ENCODE assay signal across 8 mouse cellular contexts in genomic region chr9:101074332-101075021, GRCm38 (mm10). TPM values are rescaled to one million over a fixed set of nuclear protein-coding genes. Genes with fewer than 3 reads are reported as not detected.
A peak's percentile ranks its signal among the peaks of the same experiment; 100 is the strongest.
DNase-seq lines count a peak whose midpoint lies in the region; ATAC-seq and TF ChIP-seq lines count a peak whose summit lies in the region.

No protein-coding gene starts in this region.

- peak; percentile 92 for DNase-seq in CD4-positive helper T cell, adult 2 months (ENCODE audit: low read depth, low spot score)
- peak; percentile 79 for DNase-seq in forebrain, embryonic 10.5 days (ENCODE audit: extremely low spot score, low spot score)
- peak; percentile 86 to 95 for DNase-seq in kidney, postnatal 25 days
- peak; percentile 90 for DNase-seq in stomach, postnatal 0 days (ENCODE audit: low spot score)

- H3K4me1 ChIP-seq in brown adipose tissue, adult 24 weeks (ENCODE audit: control insufficient read depth, insufficient read depth, insufficient read length, low read length) = peaks cover 11% of the 10 kb centered on the region
- peaks cover 47% of the 10 kb centered on the region for H3K4me1 ChIP-seq in forebrain, embryonic 10.5 days
- H3K4me1 ChIP-seq in heart, embryonic 15.5 days (replicated peaks) = peaks cover 22% of the 10 kb centered on the region
- H3K4me1 ChIP-seq in liver, embryonic 16.5 days (ENCODE audit: control insufficient read depth, low read depth, low read length) = peaks cover 22% of the 10 kb centered on the region
- peaks cover 26% of the 10 kb centered on the region for H3K4me1 ChIP-seq in neural tube, embryonic 12.5 days
- H3K4me1 ChIP-seq in stomach, postnatal 0 days (replicated peaks; ENCODE audit: control insufficient read depth, insufficient read depth) = 0 out of 2 replicates have a peak, but pooled peaks cover 5% of the 10 kb centered on the region

- under 1% methylated on average over 99 of the region's 100 CpGs for WGBS in forebrain, embryonic 10.5 days
- WGBS in heart, embryonic 15.5 days = under 1% methylated on average over 66 of the region's 100 CpGs
- under 1% methylated on average over 55 of the region's 100 CpGs for WGBS in liver, embryonic 16.5 days (ENCODE audit: insufficient replicate concordance)
- under 1% methylated on average over 79 of the region's 100 CpGs for WGBS in neural tube, embryonic 12.5 days
- under 1% methylated on average over 77 of the region's 100 CpGs for WGBS in stomach, postnatal 0 days

- H3K9me3 ChIP-seq in forebrain, embryonic 10.5 days = peaks cover 3% of the 10 kb centered on the region; the same call in 1 of the 2 replicates
- no peaks in the 10 kb centered on the region for H3K9me3 ChIP-seq in heart, embryonic 15.5 days (replicated peaks)
- no peaks in the 10 kb centered on the region for H3K9me3 ChIP-seq in liver, embryonic 16.5 days (replicated peaks; ENCODE audit: control insufficient read depth, low read length)
- no peaks in the 10 kb centered on the region for H3K9me3 ChIP-seq in neural tube, embryonic 12.5 days
- H3K9me3 ChIP-seq in stomach, postnatal 0 days (ENCODE audit: control insufficient read depth, low read length) = no peaks in the 10 kb centered on the region

- H3K36me3 ChIP-seq in forebrain, embryonic 10.5 days (replicated peaks) = peaks cover 7% of the 10 kb centered on the region
- no peaks in the 10 kb centered on the region for H3K36me3 ChIP-seq in heart, embryonic 15.5 days
- no peaks in the 10 kb centered on the region for H3K36me3 ChIP-seq in liver, embryonic 16.5 days (ENCODE audit: control insufficient read depth, insufficient read depth)
- H3K36me3 ChIP-seq in neural tube, embryonic 12.5 days = no peaks in the 10 kb centered on the region
- H3K36me3 ChIP-seq in stomach, postnatal 0 days (ENCODE audit: control insufficient read depth, insufficient read depth, low read length) = no peaks in the 10 kb centered on the region

- peak overlapping the region; percentile 77 for H3K4me2 ChIP-seq in heart, embryonic 15.5 days
- peak overlapping the region; percentile 93 for H3K4me2 ChIP-seq in liver, embryonic 16.5 days (ENCODE audit: low read depth, low read length)
- H3K4me2 ChIP-seq in neural tube, embryonic 12.5 days (replicated peaks) = peak overlapping the region; percentile 95
- H3K4me2 ChIP-seq in stomach, postnatal 0 days (replicated peaks; ENCODE audit: low read depth) = peak overlapping the region; percentile 70

- H3K27me3 ChIP-seq in forebrain, embryonic 10.5 days (ENCODE audit: poor library complexity, severe bottlenecking) = no peaks in the 10 kb centered on the region
- no peaks in the 10 kb centered on the region for H3K27me3 ChIP-seq in heart, embryonic 15.5 days
- no peaks in the 10 kb centered on the region for H3K27me3 ChIP-seq in liver, embryonic 16.5 days (ENCODE audit: control insufficient read depth, insufficient read depth, low read depth, low read length)
- H3K27me3 ChIP-seq in neural tube, embryonic 12.5 days (replicated peaks) = no peaks in the 10 kb centered on the region
- H3K27me3 ChIP-seq in stomach, postnatal 0 days (ENCODE audit: control insufficient read depth, insufficient read depth, low read length) = no peaks in the 10 kb centered on the region

- peak overlapping the region; percentile 99 for H3K27ac ChIP-seq in brown adipose tissue, adult 24 weeks (replicated peaks; ENCODE audit: low read depth, low read length)
- peak overlapping the region; percentile 99 for H3K27ac ChIP-seq in forebrain, embryonic 10.5 days
- H3K27ac ChIP-seq in heart, embryonic 15.5 days = peak overlapping the region; percentile 100
- H3K27ac ChIP-seq in liver, embryonic 16.5 days (ENCODE audit: low read length) = peak overlapping the region; percentile 99
- H3K27ac ChIP-seq in neural tube, embryonic 12.5 days = peak overlapping the region; percentile 99
- peak overlapping the region; percentile 100 for H3K27ac ChIP-seq in stomach, postnatal 0 days (replicated peaks)

- TF ChIP-seq EP300 in stomach, postnatal 0 days (optimal IDR thresholded peaks at IDR 0.05) = no peak

- ATAC-seq in heart, embryonic 15.5 days (replicated peaks; ENCODE audit: insufficient number of reproducible peaks, insufficient read depth, low FRiP score, low read depth) = peak; percentile 80
- ATAC-seq in liver, embryonic 16.5 days (ENCODE audit: low read depth) = peak; percentile 61
- peak; percentile 71 for ATAC-seq in neural tube, embryonic 12.5 days (ENCODE audit: low FRiP score, low read depth)
- peak; percentile 77 for ATAC-seq in stomach, postnatal 0 days (ENCODE audit: low FRiP score, low TSS enrichment)

- peak; percentile 16; the same call in 1 of the 2 replicates for TF ChIP-seq CTCF in stomach, postnatal 0 days (IDR thresholded peaks at IDR 0.05; ENCODE audit: low read depth)

- peak overlapping the region; percentile 97 for H3K4me3 ChIP-seq in brown adipose tissue, adult 24 weeks (ENCODE audit: insufficient read depth, low read depth, low read length)
- peak overlapping the region; percentile 76 for H3K4me3 ChIP-seq in forebrain, embryonic 10.5 days
- H3K4me3 ChIP-seq in heart, embryonic 15.5 days = peak overlapping the region; percentile 99
- peak overlapping the region; percentile 78 for H3K4me3 ChIP-seq in liver, embryonic 16.5 days (ENCODE audit: low read depth, low read length)
- H3K4me3 ChIP-seq in neural tube, embryonic 12.5 days = peak overlapping the region; percentile 97
- H3K4me3 ChIP-seq in stomach, postnatal 0 days (ENCODE audit: low read depth, low read length) = peak overlapping the region; percentile 98

- peak overlapping the region; percentile 100 for H3K9ac ChIP-seq in heart, embryonic 15.5 days
- H3K9ac ChIP-seq in liver, embryonic 16.5 days (ENCODE audit: low read depth, low read length) = peak overlapping the region; percentile 98
- peak overlapping the region; percentile 97 for H3K9ac ChIP-seq in neural tube, embryonic 12.5 days
- H3K9ac ChIP-seq in stomach, postnatal 0 days (ENCODE audit: low read length) = peak overlapping the region; percentile 99

RNA-seq across cellular contexts. Expression of gene Msl2, which starts 0.6 kb away (rescaled TPM):
- 10.1 and 12.9 TPM in 2 replicates for polyA plus RNA-seq in brown adipose tissue, adult 24 weeks (2012; ENCODE audit: insufficient read depth, insufficient read length, missing spikeins)
- polyA plus RNA-seq in forebrain, embryonic 10.5 days (2016; fragmentation: Nextera tagmentation; extraction: Ambion mirVana) = 3.4 and 4.0 TPM in 2 replicates
- 3.4 and 3.6 TPM in 2 replicates for polyA plus RNA-seq in heart, embryonic 15.5 days (2015; fragmentation: Nextera tagmentation; extraction: Ambion mirVana)
- 1.6 and 1.7 TPM in 2 replicates for polyA plus RNA-seq in liver, embryonic 16.5 days (2015; fragmentation: Nextera tagmentation; extraction: Ambion mirVana)
- polyA plus RNA-seq in neural tube, embryonic 12.5 days (2016; fragmentation: Nextera tagmentation; extraction: Ambion mirVana) = 7.6 and 8.8 TPM in 2 replicates
- polyA plus RNA-seq in stomach, postnatal 0 days (2015; fragmentation: Nextera tagmentation; extraction: Ambion mirVana) = 3.0 and 3.5 TPM in 2 replicates

RNA-seq across cellular contexts. Expression of gene Pccb, which starts 39.8 kb away (rescaled TPM):
- 394 and 426 TPM in 2 replicates for polyA plus RNA-seq in brown adipose tissue, adult 24 weeks (2012; ENCODE audit: insufficient read depth, insufficient read length, missing spikeins)
- 12.3 and 14.1 TPM in 2 replicates for polyA plus RNA-seq in forebrain, embryonic 10.5 days (2016; fragmentation: Nextera tagmentation; extraction: Ambion mirVana)
- 22.3 and 23.0 TPM in 2 replicates for polyA plus RNA-seq in heart, embryonic 15.5 days (2015; fragmentation: Nextera tagmentation; extraction: Ambion mirVana)
- 8.8 TPM in 2 replicates for polyA plus RNA-seq in liver, embryonic 16.5 days (2015; fragmentation: Nextera tagmentation; extraction: Ambion mirVana)
- polyA plus RNA-seq in neural tube, embryonic 12.5 days (2016; fragmentation: Nextera tagmentation; extraction: Ambion mirVana) = 17.0 and 17.7 TPM in 2 replicates
- 28.7 and 29.9 TPM in 2 replicates for polyA plus RNA-seq in stomach, postnatal 0 days (2015; fragmentation: Nextera tagmentation; extraction: Ambion mirVana)

Comparison
In these comparisons a context has a peak if more than half of its experiments do, and no peak if none do; other contexts are left out.
1. Peak in every context shown above with its lines: DNase-seq, ATAC-seq, H3K4me3 ChIP-seq and H3K27ac ChIP-seq.
2. RNA of gene Pccb, which starts 39.8 kb away (polyA plus RNA-seq): 394 to 426 TPM in brown adipose tissue, adult 24 weeks; 28.7 to 29.9 TPM in stomach, postnatal 0 days, 22.3 to 23.0 TPM in heart, embryonic 15.5 days, 17.0 to 17.7 TPM in neural tube, embryonic 12.5 days, 12.3 to 14.1 TPM in forebrain, embryonic 10.5 days and 8.8 TPM in liver, embryonic 16.5 days; every median in the first group is over 10 times any median in the second.